Mouse (Mus musculus): ENCODE data around the gene Ppcdc. TPM values are rescaled to one million over a fixed set of nuclear protein-coding genes. Genes with fewer than 3 reads are reported as not detected.
A peak's percentile ranks its signal among the peaks of the same experiment; 100 is the strongest.

Ppcdc gene
- polyA plus RNA-seq, 1 experiment from 2014 or later = 13.8 TPM

DNA sequence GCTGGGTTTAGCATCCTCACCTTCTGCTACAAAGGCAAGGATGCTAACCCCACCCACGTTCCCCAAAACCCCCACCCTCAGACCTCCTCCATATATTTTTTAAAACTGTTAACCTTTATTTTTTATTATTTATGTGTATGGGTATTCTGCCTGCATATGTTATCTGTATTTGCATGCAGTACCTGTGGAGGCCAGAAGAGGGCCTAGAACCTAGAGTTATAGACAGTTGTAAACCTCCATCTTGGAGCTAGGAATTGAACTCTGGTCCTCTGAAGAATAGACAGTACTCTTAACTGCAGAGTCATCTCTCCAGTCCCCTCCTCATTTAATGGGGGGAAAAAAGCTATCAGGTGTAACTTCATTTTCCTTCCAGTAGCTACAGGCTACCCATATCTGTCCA lies 9.8 kb upstream of the Ppcdc start:
- H3K4me2 ChIP-seq = no peak overlapping the region
- H3K9me3 ChIP-seq (replicated peaks) = no peaks in the 10 kb centered on the region
- ATAC-seq = no peak
- no peaks in the 10 kb centered on the region for H3K4me1 ChIP-seq
- H3K36me3 ChIP-seq = peaks cover 19% of the 10 kb centered on the region
- H3K27ac ChIP-seq = no peak overlapping the region
- H3K9ac ChIP-seq = no peak overlapping the region
- 41% methylated on average over 1 of the region's 1 CpGs for WGBS (ENCODE audit: insufficient replicate concordance)
- H3K27me3 ChIP-seq (replicated peaks) = no peaks in the 10 kb centered on the region
- H3K4me3 ChIP-seq = no peak overlapping the region

DNA sequence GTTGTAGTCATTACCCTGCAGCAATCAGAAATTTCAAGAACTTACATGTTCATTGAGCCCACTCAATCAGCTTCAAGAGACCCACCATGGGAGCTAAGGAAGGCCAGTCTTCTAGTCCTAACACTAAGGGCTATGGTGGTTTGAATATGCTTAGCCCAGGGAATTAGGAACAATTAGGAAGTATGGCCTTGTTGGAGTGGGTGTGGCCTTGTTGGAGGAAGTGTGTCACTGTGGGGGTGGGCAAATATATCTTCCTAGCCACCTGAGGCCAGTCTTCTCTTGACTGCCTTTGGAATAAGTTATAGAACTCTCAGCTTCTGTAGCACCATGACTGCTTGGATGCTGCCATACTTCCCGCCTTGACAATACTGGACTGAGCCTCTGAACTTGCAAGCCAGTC lies 696 bp upstream of the Ppcdc start:
- H3K27me3 ChIP-seq (replicated peaks) = no peaks in the 10 kb centered on the region
- peaks cover 30% of the 10 kb centered on the region for H3K4me1 ChIP-seq
- peak overlapping the region; percentile 80 for H3K4me2 ChIP-seq
- no peaks in the 10 kb centered on the region for H3K9me3 ChIP-seq (replicated peaks)
- peaks cover 9% of the 10 kb centered on the region; the same call in 1 of the 2 replicates for H3K36me3 ChIP-seq
- no peak overlapping the region for H3K9ac ChIP-seq
- H3K27ac ChIP-seq = 0 out of 2 replicates have a peak overlapping the region, but pooled peaks have one; percentile 33
- no peak for ATAC-seq
- 81% methylated on average over 1 of the region's 1 CpGs for WGBS (ENCODE audit: insufficient replicate concordance)
- no peak overlapping the region for H3K4me3 ChIP-seq

GRCm38 (mm10) chr9:57439083-57439482 lies 841 bp downstream of the Ppcdc start:
- H3K4me3 ChIP-seq = peak overlapping the region; percentile 67
- no peaks in the 10 kb centered on the region for H3K27me3 ChIP-seq (replicated peaks)
- peaks cover 6% of the 10 kb centered on the region; the same call in 1 of the 2 replicates for H3K36me3 ChIP-seq
- H3K9ac ChIP-seq = peak overlapping the region; percentile 79
- peak overlapping the region; percentile 86 for H3K27ac ChIP-seq
- H3K4me2 ChIP-seq = peak overlapping the region; percentile 80
- WGBS (ENCODE audit: insufficient replicate concordance) = 29% methylated on average over 7 of the region's 7 CpGs
- H3K4me1 ChIP-seq = peaks cover 41% of the 10 kb centered on the region
- ATAC-seq = no peak
- no peaks in the 10 kb centered on the region for H3K9me3 ChIP-seq (replicated peaks)

DNA sequence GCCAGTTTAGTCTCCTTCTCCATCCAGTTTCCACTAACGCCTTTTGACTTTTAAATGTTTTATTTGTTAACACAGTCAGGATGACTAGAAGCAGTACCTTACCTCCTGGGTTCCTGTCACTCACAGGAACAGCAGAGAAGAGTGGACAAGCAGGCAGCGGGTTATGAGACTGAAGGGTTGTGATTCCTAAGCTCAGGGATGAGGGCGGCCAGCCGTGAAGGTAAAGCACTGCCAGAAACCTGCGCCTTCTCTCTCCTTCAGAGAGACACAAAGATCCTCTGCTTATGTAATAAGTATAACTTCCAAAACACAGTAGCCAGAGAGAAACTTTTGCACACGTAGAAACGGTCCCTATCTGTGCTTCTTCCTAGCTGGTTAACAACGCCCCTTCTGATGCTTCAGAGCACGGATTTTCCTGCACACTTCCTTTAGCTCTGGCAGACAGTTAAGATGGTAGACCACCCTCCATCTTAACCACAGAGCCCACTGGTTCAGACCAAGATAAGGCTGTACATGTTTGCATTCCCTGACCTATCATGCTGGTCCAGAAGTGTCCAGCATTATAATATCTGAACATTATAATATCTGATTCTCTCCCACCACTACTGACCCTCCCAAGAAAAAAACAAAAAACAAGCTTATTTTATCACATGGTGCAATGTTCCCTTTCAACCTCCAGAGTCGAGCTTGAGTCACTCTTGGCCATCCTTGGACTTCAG lies 1.9 kb downstream of the Ppcdc start:
- no peaks in the 10 kb centered on the region for H3K9me3 ChIP-seq (replicated peaks)
- no peak overlapping the region for H3K4me2 ChIP-seq
- H3K4me3 ChIP-seq = no peak overlapping the region
- H3K27me3 ChIP-seq (replicated peaks) = no peaks in the 10 kb centered on the region
- H3K27ac ChIP-seq = no peak overlapping the region
- 52% methylated on average over 10 of the region's 10 CpGs for WGBS (ENCODE audit: insufficient replicate concordance)
- H3K36me3 ChIP-seq = peaks cover 5% of the 10 kb centered on the region; the same call in 1 of the 2 replicates
- H3K9ac ChIP-seq = no peak overlapping the region
- H3K4me1 ChIP-seq = peaks cover 50% of the 10 kb centered on the region
- ATAC-seq = no peak

DNA sequence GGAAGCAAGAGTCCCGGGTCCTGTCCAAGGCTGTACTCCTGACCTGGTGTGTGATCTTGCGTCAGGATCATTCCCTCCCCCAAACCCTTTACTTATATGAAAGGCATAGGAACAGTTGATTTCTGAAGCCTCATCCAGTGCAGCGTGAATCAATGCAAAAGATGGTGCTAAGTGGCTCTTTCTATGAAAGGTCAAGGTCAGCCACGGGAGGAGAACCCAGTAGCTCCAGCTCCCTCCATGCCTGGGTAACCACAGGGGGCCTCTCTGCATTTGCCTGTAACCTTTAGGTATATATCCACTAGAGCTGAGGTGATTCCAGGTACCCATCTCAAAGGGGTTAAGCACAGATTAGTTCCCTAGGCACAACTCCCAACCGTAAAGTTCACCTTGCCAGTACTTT lies 3.8 kb downstream of the Ppcdc start:
- Histone ChIP-seq H3K27ac (no peak overlapping the region), H3K27me3 (replicated peaks) (no peaks in the 10 kb centered on the region), H3K4me3 (no peak overlapping the region), H3K9me3 (replicated peaks) (no peaks in the 10 kb centered on the region), H3K4me1 (peaks cover 64% of the 10 kb centered on the region), H3K4me2 (no peak overlapping the region), H3K36me3 (peaks cover 3% of the 10 kb centered on the region; the same call in 1 of the 2 replicates), H3K9ac (no peak overlapping the region)
- 69% methylated on average over 5 of the region's 5 CpGs for WGBS (ENCODE audit: insufficient replicate concordance)
- ATAC-seq = no peak

DNA sequence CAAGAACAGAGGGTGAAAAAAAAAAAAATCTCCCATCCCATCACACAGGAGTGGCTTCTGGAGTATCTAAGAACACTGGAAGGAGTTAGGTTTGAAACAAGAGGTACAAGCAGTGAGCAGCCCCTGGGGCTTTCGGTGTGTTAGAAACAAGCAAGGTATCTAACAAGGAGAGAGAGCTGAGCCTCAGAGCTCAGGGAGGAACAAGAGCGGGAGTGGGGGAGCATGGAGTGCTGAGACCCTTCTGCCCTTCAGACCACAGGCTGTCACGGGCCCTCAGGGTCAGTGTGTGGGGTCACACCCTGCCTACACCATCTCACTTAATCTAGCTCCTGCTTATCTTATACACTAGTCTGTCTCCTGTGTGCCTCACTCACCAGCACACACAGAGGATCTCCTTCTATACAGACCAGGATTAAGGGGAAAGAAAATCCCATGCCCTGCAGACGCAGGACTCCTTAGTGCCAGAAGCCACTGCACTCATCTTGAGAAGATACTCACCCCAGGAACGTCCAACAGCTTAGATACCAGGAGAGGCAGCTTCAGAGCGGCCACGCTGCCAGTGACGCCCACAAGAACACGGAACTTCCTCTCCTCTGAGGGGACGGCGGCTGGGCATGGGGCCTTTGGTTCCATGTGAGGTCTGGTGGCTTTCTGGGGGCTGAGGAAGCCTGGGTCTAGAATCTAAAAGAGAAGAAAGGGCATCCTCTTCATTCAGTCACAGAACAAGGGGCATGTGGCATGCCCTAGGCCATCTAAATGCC lies 5.3 kb downstream of the Ppcdc start:
- Histone ChIP-seq H3K36me3 (peaks cover 3% of the 10 kb centered on the region; the same call in 1 of the 2 replicates), H3K27ac (no peak overlapping the region), H3K4me2 (no peak overlapping the region), H3K9me3 (replicated peaks) (no peaks in the 10 kb centered on the region), H3K4me3 (no peak overlapping the region), H3K27me3 (replicated peaks) (no peaks in the 10 kb centered on the region), H3K4me1 (peaks cover 59% of the 10 kb centered on the region), H3K9ac (no peak overlapping the region)
- WGBS (ENCODE audit: insufficient replicate concordance) = 45% methylated on average over 11 of the region's 11 CpGs
- no peak for ATAC-seq

DNA sequence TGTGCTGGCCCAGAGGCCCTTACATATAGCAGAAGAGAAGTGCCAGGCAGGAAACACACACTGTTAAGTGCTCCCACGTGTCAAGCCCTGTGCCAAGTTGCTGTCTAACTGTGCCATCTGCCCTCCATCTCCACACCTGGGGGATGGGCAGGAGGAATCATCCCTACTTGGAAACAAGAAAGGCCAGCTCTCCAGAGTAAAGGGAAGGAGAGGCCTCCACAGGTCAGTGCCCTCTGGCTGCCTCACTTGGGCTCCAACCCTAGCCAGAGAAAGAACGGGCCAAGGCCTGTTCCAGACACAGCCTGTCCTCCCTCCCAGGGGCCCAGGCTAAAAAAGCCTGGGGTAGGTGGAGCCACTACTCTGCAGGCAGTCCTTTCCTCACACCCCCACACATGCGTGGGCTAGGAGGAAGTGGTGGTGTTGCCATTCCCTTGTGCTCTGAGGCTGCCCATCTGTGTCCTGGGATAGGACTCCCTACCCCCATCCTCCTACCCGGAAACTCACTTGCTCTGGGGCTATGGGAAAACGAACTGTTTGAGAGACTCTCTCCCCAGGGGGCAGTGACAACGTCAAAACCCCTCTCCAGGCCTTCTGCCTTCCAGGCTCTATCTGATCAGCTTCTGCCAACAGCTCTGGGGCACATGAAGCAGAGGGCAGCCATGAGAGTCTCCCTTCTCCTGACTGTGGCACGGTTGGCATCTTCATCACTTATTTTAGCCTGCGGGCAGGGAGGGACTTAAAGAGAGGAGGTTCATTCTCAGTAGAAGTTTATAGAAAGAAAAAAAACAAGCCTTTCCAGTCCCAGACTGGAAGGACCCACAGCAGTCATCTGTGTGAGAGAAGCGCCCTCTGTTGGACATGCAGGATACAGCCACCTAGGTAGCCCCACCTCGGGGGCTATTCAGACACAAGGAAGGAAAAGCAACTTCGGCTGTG lies 6.6 kb downstream of the Ppcdc start:
- Histone ChIP-seq H3K9me3 (replicated peaks) (no peaks in the 10 kb centered on the region), H3K27ac (peak overlapping the region; percentile 8; the same call in 1 of the 2 replicates), H3K4me3 (no peak overlapping the region), H3K9ac (no peak overlapping the region; the same call in 1 of the 2 replicates), H3K27me3 (replicated peaks) (no peaks in the 10 kb centered on the region), H3K4me1 (peaks cover 47% of the 10 kb centered on the region), H3K36me3 (peaks cover 3% of the 10 kb centered on the region; the same call in 1 of the 2 replicates), H3K4me2 (no peak overlapping the region)
- peak; percentile 32 for ATAC-seq
- WGBS (ENCODE audit: insufficient replicate concordance) = 14% methylated on average over 11 of the region's 11 CpGs

- no peaks in the 10 kb centered on the region for H3K9me3 ChIP-seq (replicated peaks)
- H3K9ac ChIP-seq = no peak overlapping the region
- H3K27ac ChIP-seq = no peak overlapping the region
- 75% methylated on average over 3 of the region's 3 CpGs for WGBS (ENCODE audit: insufficient replicate concordance)
- no peak overlapping the region for H3K4me3 ChIP-seq
- no peak for ATAC-seq
- H3K4me1 ChIP-seq = peaks cover 45% of the 10 kb centered on the region
- H3K36me3 ChIP-seq = peaks cover 3% of the 10 kb centered on the region; the same call in 1 of the 2 replicates
- no peak overlapping the region for H3K4me2 ChIP-seq
- no peaks in the 10 kb centered on the region for H3K27me3 ChIP-seq (replicated peaks)
Observed at GRCm38 (mm10) chr9:57432480-57432879, 7.4 kb downstream of the Ppcdc start.

DNA sequence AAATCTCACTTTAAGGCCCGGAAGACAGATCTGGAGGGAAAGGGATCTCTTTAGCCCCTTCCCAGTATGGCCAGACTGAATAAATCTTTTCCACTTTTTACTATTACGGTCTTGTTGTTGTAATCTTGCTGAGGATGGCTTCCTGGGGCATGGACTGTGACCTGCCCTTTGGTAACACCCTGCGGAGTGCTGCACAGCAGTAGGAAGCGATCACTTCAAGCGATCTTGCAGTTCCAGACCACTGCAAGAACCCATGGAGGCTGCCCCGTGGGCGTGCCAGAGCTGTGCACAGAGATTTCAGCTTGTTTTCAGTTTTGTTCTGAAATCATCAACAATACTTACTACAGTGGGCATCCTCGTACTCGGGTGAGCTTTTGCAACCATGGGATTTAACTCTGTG lies 8.7 kb downstream of the Ppcdc start:
- H3K9me3 ChIP-seq (replicated peaks) = no peaks in the 10 kb centered on the region
- whole genome bisulfite sequencing (ENCODE audit: insufficient replicate concordance) = 61% methylated on average over 9 of the region's 9 CpGs

GRCm38 (mm10) chr9:57428391-57428790 lies 11.5 kb downstream of the Ppcdc start:
- Histone ChIP-seq H3K27ac (no peak overlapping the region), H3K36me3 (peaks cover 3% of the 10 kb centered on the region; the same call in 1 of the 2 replicates), H3K9ac (no peak overlapping the region), H3K9me3 (replicated peaks) (no peaks in the 10 kb centered on the region), H3K4me3 (no peak overlapping the region), H3K4me2 (no peak overlapping the region), H3K27me3 (replicated peaks) (no peaks in the 10 kb centered on the region), H3K4me1 (peaks cover 28% of the 10 kb centered on the region)
- no peak for ATAC-seq
- 42% methylated on average over 4 of the region's 4 CpGs for WGBS (ENCODE audit: insufficient replicate concordance)

More for the DNA sequence above, 8.7 kb downstream of the Ppcdc start:
- Histone ChIP-seq H3K36me3 (peaks cover 3% of the 10 kb centered on the region; the same call in 1 of the 2 replicates), H3K27ac (no peak overlapping the region), H3K9ac (no peak overlapping the region), H3K4me3 (no peak overlapping the region), H3K27me3 (replicated peaks) (no peaks in the 10 kb centered on the region), H3K4me2 (no peak overlapping the region), H3K4me1 (peaks cover 45% of the 10 kb centered on the region)
- ATAC-seq = no peak

DNA sequence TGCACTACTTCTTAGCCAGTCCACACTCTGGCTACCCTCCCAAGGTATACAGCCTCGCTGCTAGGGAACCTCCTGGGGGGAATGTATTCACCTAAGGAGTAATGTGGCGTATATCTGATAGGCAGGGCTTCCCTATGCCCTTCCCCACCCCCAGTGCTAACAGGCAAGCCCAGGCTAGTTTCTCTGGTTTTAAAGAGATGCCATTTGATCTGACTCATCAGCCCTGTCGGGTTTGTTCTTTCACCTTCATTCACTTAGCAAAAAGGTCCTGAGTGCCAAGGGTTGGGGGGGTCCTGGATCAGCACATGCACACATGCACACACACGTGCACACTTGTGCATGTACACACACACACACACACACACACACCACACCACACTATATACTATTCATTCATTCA lies 12.0 kb downstream of the Ppcdc start:
- no peak for ATAC-seq
- no peak overlapping the region for H3K4me3 ChIP-seq
- H3K4me1 ChIP-seq = peaks cover 23% of the 10 kb centered on the region
- H3K27me3 ChIP-seq (replicated peaks) = no peaks in the 10 kb centered on the region
- H3K27ac ChIP-seq = no peak overlapping the region
- no peak overlapping the region for H3K4me2 ChIP-seq
- no peaks in the 10 kb centered on the region for H3K9me3 ChIP-seq (replicated peaks)
- peaks cover 3% of the 10 kb centered on the region; the same call in 1 of the 2 replicates for H3K36me3 ChIP-seq
- H3K9ac ChIP-seq = no peak overlapping the region
- 63% methylated on average over 4 of the region's 4 CpGs for WGBS (ENCODE audit: insufficient replicate concordance)

Data from liver, embryonic 12.5 days (tissue).